Mouse (Mus musculus) brown adipose tissue, adult 24 weeks (tissue): ENCODE measurements around the gene Ttc21b. TPM values are rescaled to one million over a fixed set of nuclear protein-coding genes. Genes with fewer than 3 reads are reported as not detected.
"Not testable (repeated sequence)": the region's sequence is repeated elsewhere in the genome, so short reads cannot be mapped to it uniquely, and the experiment has no call there.

Experiments used
- H3K27ac ChIP-seq: fragments of 200-500 bp; replicated peaks from 2 replicates; pipeline ENCODE4 v1.5.1; 2012; ENCODE audit warnings: low read depth, mild to moderate bottlenecking, low read length
- H3K4me1 ChIP-seq: fragments of 200-500 bp; 2 replicates; pipeline ENCODE4 v1.6.1; 2012; ENCODE audit warnings: low read length, mixed read lengths; ENCODE audit not compliant: control insufficient read depth, insufficient read depth, insufficient read length
- H3K4me3 ChIP-seq: fragments of 200-500 bp; 2 replicates; pipeline ENCODE4 v1.5.1; 2012; ENCODE audit warnings: low read depth, mild to moderate bottlenecking, low read length, moderate library complexity; ENCODE audit not compliant: insufficient read depth
- polyA plus RNA-seq: library from polyadenylated mRNA; stranded (reverse); fragments of >200 nt; gene quantifications from 2 replicates; pipeline ENCODE4 v1.2.4, GENCODE M21; 2012; ENCODE audit not compliant: missing spikeins, insufficient read depth, insufficient read length

Ttc21b gene
- polyA plus RNA-seq = 2.8 and 4.6 TPM in 2 replicates

DNA sequence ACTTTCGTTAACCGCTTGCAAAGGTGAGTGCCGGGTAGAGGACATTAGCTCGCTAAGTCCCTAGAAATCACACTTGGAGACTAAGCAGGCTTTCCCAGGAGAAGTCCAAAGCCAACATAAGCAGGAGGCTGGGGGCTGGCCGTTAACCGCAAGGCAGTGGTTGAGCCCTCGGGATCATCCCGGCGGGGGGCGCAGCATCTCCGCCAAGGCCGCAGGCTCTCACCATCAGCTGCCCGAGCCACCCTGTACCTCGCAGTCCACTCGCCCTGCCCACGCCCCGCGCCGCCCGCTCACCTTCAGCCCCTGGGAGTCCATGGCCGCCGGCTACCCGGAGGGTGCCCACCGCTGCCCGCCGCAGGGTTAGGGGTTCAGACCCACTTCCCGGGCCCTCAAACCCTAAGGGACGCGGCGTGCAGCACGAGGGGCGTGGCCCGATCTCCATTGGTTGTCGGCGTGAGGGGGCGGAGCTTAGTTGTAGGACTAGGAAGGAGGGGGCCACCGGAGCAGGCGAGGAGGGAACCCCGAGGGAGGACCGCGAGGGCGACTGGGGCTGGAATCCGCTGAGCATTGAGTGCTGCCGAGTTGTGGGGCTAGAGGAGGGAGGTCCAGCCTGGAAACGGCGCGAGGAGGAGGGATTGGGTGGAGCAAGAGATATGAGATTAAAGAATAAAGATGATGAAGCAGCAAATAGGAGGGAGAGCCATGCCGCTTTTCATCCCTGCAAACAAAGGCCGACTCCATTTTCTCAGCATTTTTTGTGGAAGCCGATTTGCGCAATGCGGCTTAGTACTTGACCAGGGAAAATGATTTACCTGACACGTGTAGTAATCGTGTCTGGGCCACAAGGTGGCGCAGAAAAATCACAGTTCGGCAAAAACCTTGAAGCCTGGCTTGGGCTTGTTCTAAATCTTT lies at the start of gene Ttc21b:
Gene Ttc21b, minus strand, starts transcription at position 398 of the 912 bp plus-strand sequence.
- peak within 1 kb of the TSS; percentile 85 for H3K4me3 ChIP-seq
- H3K27ac ChIP-seq = no peak within 1 kb of the TSS
- no peaks in the 10 kb centered on the region for H3K4me1 ChIP-seq

DNA sequence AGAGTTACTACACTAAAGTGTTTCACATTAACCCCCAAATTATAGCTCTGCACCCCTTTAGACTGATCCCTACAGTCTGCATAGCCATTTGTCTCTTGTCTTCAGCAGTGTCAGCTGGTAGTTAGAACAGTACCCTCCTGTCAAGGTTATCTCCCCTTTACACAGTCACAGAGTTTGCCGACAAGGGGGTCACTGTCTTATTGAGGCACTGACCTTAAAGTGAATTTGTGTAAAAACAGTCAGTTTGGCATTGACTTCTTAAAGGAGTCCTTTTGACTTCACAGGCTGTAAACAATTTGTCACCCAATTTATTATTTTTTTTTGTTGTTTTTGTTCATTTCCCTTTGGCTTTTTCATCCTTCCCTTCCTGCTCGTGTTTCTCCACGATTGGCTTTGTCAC lies 16.1 kb upstream of the Ttc21b start:
- no peaks in the 10 kb centered on the region for H3K4me1 ChIP-seq
- no peak overlapping the region for H3K27ac ChIP-seq
- no peak overlapping the region for H3K4me3 ChIP-seq

DNA sequence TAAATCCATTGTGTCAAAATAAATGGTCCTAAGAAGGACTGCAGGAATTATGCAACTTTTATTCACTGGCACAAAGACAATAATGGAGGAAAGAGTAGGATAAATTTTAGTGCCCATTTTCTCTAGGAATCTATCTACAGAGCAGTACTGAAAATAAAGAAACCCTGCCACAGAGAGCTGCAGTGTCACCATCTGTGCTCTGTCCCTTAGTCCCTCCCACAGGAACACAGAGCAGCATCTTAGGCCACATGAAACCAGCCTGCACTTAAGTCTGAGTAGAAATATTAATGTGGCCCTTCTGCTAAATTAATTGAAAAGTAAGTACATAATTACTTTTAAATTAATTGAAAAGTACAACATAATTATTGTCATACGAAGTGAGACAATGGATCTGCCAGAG lies 12.4 kb downstream of the Ttc21b start:
- no peaks in the 10 kb centered on the region for H3K4me1 ChIP-seq
- no peak overlapping the region for H3K4me3 ChIP-seq
- H3K27ac ChIP-seq = no peak overlapping the region

DNA sequence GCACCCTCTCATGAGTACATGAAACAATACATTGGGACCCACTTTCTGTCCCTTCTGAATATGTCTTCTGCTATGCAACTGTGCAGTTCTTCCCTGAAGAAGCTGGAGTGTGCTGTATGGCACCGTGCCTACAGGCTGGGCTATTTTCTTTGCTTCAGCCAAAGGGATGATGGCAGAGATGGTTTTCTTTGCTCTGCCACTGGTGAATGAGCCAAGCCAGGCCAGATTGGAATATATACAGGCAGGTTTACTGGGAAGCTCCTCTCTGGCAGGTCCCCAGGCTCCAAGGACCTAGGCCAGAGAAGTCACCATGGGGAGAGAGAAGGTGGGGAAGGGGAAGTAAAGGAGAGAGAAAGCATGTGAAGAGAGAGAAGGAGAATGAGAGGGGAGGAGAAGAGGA lies 16.1 kb downstream of the Ttc21b start:
- Histone ChIP-seq H3K4me3 (no peak overlapping the region), H3K27ac (no peak overlapping the region), H3K4me1 (no peaks in the 10 kb centered on the region)

DNA sequence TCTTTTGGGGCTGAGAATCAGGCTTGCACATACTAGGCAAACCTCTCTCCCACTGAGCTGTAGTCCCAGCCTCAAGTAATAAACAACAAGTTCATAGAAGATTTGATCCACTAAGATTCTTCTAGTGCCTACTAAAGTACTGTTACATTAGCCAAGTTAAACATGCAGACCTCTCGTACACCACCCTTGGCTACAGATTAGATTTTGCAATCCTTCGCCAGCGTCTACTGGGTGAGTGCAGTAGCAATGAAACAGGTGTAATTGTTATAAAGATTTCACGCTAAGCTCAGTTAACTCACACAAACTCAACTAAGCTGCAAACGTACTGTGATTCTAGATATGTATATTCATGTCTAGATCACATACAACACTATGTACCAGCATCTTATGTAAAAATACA lies 17.5 kb downstream of the Ttc21b start:
- H3K27ac ChIP-seq = no peak overlapping the region
- H3K4me3 ChIP-seq = no peak overlapping the region
- no peaks in the 10 kb centered on the region for H3K4me1 ChIP-seq

DNA sequence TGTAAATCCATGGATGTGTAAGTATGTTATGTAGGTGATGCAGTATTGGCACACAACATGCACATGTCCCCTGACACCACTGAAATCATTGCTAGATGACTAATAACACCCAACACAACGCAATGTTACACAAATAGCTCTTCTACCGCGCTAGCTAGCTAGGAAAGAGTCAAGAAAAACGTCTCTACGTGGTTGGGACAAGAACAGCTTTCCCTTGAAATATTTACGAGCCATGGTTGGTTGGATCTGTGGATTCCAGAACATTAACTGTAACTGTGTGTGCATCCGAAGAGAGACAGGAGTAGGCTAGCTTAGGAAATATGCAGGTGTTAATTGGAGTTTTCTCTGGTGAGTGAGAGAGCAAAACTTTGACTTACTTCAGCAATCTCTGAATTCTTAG lies 35.5 kb downstream of the Ttc21b start:
- no peak overlapping the region for H3K4me3 ChIP-seq

DNA sequence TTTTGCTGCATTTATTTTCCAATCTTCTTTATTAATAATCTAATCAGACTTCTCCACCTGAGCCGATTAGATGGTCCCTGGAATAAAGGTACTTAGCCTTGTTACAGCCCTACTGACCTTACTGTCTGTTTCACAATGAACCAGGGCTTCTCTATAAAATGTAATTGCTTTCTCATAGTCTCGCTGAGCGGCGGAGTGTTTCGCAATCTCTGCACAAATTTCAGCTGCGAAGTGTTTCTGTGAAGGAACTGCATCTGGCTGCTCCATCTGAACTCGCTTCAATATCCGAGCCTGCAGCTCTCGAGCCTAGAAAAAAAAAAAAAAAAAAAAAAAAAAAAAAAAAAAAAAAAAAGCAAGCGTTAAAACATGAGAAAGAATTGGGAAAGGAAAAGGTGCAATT lies 46.5 kb downstream of the Ttc21b start:
- Histone ChIP-seq H3K27ac (no peak overlapping the region), H3K4me1 (peaks cover 4% of the 10 kb centered on the region; the same call in 1 of the 2 replicates), H3K4me3 (no peak overlapping the region)

More for the DNA sequence above, 35.5 kb downstream of the Ttc21b start:
- Histone ChIP-seq H3K4me1 (no peaks in the 10 kb centered on the region), H3K27ac (no peak overlapping the region)

DNA sequence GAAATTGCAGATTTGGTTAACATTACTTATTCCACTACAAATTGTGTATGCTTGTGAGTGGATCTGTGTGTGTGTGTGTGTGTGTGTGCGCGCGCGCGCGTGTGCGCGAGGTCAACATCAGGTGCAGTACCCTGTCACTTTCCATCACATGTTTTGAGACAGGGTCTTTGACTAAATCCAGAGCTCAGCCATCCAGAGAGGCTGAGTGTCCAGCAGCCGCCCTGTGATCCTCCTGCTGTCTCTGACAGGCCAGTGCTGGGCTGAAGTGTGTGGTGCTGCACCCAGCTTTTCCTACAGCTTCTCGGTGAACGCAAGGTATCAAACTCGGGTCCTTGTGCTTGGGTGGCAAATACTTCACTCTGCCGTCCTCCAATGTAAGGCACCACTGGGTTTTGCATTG lies 47.1 kb downstream of the Ttc21b start:
- Histone ChIP-seq H3K4me3 (no peak overlapping the region), H3K4me1 (peaks cover 4% of the 10 kb centered on the region; the same call in 1 of the 2 replicates), H3K27ac (no peak overlapping the region)

DNA sequence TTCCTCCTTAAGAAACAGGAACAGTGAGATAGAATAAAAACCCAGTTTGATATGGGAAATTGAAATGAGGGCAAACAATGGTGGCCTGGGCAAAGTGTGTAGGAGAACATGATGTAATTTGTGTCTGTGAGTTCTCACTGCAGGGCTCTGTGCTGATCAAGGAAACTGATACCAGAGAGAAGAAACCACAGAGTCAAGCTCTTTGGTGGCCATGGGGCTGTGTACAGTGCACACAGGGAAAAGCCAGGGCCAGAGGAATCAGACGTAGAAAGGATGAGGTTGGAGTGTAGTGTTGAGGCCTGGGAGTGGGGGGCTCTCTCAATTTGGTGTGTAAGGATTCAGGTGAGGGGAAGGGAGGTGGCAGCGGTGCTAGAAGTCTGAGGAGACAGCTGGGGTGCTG lies 49.6 kb downstream of the Ttc21b start:
- Histone ChIP-seq H3K4me3 (no peak overlapping the region), H3K27ac (no peak overlapping the region), H3K4me1 (no peaks in the 10 kb centered on the region)

DNA sequence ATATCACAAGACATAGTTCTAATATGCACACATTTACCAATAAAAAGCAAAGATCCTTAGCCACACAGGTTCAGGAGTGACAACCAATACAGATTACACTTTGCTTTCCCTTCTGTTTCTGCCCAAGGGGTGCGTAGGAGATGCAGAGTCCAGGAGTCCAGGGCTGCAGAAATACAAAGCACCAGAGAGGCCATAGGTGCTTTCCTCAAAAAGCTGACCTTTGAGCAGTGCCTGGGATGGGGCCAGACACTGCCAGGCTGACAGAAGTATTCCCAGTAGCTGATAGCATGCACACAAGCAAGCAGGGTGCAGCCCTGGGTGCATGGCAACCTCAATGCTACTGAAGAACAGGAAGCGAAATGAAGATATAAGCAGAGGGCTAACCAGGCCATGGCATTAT lies 52.2 kb downstream of the Ttc21b start:
- no peak overlapping the region for H3K4me3 ChIP-seq
- H3K4me1 ChIP-seq = no peaks in the 10 kb centered on the region
- H3K27ac ChIP-seq = no peak overlapping the region

DNA sequence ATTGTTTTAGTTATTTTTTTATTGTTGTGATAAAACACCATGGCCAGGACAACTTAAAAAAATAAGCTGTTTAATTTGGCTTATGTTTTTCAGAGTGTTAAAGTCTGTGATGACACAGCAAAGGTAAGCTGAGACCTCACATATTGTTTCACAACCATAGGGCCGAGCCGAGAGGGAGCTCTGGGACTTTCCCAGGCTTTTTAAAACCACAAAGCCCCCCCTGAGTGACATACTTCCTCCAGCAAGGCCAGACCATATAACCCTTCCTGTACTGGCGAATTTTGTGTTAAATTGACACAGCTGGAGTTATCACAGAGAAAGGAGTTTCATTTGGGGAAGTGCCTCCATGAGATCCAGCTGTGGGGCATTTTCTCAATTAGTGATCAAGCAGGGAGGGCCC lies 56.2 kb downstream of the Ttc21b start:
- no peak overlapping the region for H3K4me3 ChIP-seq
- no peak overlapping the region for H3K27ac ChIP-seq
- H3K4me1 ChIP-seq = no peaks in the 10 kb centered on the region

DNA sequence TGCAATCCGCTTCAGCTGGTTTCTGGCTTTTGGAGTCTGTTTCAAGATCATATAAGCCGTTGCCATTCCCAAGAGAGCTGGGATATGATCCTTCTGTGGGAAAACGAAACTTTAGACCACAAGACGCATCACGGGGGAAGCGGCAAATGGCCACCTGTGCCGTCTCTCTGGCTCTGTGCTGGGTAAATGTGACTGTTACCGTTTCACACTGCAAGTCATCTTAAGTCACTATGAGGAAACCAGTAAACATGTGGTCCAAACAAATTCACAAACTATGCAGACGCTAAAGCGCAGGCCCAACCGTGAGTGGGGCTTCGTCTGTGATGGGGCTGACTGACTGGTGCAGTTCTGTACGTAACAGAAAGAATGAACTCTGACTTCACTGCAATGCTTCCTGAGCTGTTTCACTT lies 64.7 kb downstream of the Ttc21b start:
- Histone ChIP-seq H3K4me1 (no peaks in the 10 kb centered on the region), H3K4me3 (peak overlapping the region; percentile 26; the same call in 1 of the 2 replicates), H3K27ac (no peak overlapping the region)

DNA sequence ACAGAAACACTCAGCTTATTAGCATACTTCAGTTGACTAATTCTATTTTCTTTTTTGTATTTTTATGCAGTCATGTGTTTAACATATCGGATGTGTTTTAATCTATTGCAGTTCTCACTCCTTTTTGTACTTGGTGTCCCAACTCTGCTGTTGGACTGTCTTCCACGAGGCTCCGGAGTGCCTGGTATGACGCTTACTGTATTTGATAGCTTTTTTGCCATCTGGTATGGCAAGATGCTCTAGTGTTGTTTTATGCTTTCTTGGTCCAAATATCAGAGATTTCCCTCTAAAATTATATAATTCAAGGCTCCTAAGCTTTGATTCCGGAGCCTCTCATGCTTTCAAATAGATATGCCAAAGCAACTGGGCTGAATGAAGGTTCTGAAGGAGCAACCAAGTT lies 66.3 kb downstream of the Ttc21b start:
- Histone ChIP-seq H3K27ac (no peak overlapping the region), H3K4me1 (no peaks in the 10 kb centered on the region), H3K4me3 (no peak overlapping the region)

DNA sequence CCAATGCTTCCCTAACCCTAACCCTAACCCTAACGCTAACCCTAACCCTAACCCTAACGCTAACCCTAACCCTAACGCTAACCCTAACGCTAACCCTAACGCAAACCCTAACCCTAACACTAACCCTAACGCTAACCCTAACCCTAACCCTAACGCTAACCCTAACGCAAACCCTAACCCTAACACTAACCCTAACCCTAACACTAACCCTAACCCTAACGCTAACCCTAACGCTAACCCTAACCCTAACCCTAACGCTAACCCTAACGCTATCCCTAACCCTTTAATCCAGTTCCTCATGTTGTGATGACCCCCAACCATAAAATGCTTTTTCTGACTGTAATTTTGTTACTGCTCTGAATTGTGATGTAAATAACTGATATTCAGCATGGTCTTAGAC lies 67.2 kb downstream of the Ttc21b start:
- not testable (repeated sequence) for H3K4me3 ChIP-seq, H3K27ac ChIP-seq, H3K4me1 ChIP-seq

DNA sequence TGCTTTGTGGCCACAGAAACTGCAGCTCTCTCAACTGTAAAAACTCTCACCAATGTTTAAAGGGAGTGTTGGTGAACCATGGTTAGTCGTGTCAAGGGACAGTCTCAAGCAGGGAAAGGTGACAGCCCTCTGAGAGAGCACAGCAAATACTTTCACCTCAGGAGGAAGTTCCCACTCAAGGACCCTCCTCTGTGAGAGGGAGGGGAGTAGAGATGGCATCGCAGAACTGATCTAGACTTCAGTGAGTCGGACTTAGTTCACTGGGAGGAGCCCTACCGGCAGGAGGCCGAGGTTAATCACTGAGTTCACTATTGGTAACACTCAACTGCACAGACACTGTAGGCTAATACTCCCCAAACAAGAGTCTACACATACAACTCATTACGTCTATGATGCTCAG lies 68.9 kb downstream of the Ttc21b start:
- Histone ChIP-seq H3K4me1 (no peaks in the 10 kb centered on the region), H3K4me3 (no peak overlapping the region), H3K27ac (no peak overlapping the region)
